Mouse (Mus musculus) thymus, postnatal 10 days (tissue): Measurements from ENCODE around the gene Tsc22d2.
"Not testable (repeated sequence)": the region's sequence is repeated elsewhere in the genome, so short reads cannot be mapped to it uniquely, and the experiment has no call there.

ENCODE experiments used
- DNase-seq, 2 experiments: peaks; one replicate each; pipeline ENCODE4 v3.0.0; 2021; ENCODE audit warnings: low spot score in 2 of 2

Tsc22d2 gene

DNA sequence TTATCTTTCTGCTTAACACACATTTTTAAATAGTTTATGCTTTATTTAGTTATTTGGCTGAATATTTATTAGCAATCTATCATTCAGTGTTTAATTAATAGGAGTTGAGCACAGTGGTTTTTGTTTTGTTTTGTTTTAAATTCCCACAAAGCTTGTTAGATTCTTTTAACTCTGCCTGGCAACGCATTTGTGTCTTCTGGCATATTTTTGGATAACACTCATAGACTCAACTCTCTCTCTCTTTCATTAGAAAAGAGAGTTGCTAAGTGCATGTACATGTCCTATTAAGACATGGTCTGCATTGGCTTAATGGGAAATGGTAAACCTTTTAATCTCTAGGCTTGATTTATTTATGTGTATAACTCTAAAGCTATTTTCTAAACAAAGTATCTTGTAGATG, 14.3 kb downstream of the Tsc22d2 start:
- no peak for DNase-seq

DNA sequence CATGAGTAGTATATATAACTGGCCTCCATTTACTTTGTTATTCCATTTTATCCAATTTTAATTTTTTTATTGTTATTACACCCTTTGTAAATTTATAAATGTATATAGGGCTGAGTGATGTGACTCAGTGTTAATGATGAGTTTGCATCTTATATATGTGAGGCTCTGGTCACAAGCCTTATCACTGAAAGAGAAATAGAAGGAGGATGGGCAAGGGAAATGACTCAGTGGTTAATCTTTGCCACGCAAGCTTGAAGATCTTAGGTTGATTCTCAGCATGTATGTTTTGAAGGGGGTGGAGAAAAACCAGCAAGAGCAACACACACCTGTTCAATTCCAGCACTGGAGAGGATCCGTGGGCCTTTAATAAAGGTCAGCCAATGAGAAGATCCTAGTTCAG, 19.9 kb downstream of the Tsc22d2 start:
- DNase-seq: no peak

DNA sequence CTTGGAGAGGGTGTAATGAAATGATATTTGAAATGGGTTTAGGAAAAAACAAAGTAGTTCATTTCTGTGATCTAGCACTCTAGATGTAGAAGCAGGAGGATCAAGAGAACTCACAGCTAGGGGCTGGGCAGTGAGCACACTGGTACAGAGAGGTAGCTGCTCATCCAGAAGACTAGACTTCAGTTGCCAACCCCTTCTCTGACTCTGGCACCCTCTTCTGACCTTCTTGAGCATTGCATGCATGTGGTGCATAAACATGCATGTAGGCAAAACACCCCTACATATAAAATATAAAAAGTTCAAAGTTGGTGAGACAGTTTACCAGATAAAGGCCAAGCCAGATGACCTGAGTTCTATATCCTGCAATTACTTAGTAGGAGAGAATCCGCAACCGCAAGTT, 33.7 kb downstream of the Tsc22d2 start:
- peak in 1 of 2 experiments; percentile 17 for DNase-seq

DNA sequence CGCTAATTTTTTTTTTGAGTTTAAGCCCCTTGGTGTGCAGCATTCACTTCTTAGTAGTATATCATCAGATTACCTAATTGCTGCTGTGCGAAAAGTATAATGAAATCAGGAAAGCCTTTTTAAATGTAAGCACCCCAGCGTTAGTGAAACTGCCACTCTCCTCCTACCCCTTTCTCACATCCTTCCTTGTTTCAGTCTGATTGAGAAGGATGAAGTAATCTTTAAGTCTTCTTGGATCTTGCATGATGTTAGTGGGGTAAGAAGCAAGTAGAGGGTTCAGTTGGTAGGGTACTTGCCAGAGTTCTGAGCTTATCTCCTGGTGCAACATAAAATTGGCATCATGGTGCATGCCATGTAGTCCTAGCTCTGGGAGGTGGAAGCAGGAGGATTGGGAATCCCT, 35.0 kb downstream of the Tsc22d2 start:
- no peak for DNase-seq

DNA sequence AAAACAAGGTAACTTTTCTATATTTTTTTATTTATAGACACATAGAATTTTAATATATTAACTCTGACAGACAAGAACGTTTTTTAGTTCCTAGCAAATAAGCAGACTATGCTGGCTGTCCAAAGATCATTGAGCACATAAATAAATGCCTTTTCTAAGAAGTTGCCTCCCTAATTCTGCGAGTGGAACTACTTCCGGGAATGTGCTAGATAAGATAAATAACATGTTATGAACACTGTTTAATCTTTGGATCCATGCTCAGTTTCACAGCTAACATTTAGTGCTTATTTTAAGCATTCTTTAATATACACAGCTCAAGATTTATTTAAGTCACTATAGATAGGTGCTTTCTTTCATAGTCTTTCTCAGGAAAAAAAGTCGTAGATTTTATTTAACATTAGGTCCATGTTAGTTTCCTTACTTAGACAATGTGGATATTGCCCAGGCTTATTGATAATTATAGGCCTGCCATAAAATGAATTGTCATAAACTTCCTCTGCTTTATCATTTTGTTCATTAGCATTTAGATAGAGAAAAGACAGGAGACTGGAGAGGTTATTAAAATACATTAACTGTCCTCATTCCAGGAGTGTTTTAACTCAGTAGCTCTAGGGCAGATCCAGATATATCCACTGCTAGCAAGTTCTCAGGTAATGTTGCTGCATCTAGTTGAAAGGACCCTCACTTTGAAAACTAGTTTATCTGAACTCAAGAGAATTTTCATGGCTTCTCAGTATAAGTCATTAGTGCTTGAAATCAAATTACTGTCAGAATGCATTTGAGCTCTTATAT, 40.1 kb downstream of the Tsc22d2 start:
- DNase-seq: no peak

DNA sequence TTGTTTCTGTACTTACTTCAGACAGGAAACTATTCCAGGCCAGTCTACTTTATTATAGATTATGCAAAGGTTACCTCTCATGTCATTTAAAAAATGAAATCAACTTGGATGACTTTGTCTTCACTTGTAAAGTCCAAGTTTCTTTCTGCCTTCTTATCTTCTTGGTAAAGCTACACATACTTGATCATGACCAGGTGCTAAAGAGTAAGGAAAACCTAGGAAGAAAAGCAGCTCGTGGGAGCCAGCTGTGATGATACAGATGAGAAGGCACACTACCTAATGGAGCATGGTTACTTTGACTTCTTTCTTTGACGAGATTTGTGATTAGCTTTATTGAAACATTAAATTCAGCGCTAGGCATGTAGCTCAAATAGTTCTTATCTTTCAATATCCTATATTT, 40.7 kb downstream of the Tsc22d2 start:
- DNase-seq: no peak

DNA sequence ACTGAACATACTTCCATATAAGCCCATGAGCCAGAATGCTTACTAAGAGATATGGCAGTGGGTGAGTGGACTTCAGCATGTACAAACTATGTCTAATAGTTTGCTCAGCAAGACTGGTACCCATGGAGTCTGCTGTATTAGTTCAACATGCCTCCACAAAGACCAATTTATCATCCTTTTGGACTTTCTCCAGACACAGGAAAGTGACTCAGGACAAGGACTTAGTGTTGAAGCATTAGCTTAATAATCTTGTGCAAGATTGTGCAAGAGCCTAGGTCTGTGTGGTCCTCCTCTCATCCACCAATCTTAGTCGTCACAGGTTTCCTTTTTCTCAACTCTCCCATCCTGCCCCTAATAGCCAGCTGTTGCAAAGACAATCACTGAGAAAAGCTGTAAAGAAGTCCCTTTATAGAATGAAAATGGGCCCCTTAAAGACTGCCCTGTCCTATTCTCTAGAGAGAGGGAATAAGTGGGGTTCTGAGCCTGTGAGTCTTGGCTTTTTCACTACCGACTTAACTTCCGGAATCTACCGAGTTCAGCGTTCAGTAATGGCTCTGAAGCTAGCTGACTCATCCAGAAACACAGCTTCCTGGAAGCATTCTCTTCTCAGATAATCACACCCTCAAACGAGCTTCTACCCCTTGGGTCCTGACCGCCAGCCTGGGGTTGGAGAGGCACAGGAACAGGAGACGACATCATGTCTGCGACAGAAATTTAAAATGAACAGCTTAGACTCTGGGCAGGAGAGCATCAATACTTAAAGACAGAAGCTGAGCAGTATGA, 55.3 kb downstream of the Tsc22d2 start:
- peak in 1 of 2 experiments; percentile 4 for DNase-seq

DNA sequence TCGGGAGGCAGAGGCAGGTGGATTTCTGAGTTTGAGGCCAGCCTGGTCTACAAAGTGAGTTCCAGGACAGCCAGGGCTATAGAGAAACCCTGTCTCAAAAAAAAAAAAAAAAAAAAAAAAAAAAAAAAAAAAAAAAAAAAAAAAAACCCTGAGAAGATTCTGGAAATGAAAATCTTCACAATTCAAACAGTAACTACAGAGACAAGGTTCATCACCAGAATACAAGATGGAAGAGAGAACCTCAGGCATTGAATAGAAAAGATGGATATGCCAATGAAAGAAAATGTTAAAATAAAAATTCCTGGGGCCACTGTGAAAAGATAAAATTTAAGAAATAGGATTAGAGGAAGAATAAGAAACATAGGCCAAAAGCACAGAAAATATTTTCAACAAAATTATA, 60.8 kb downstream of the Tsc22d2 start:
- DNase-seq: not testable (repeated sequence)

DNA sequence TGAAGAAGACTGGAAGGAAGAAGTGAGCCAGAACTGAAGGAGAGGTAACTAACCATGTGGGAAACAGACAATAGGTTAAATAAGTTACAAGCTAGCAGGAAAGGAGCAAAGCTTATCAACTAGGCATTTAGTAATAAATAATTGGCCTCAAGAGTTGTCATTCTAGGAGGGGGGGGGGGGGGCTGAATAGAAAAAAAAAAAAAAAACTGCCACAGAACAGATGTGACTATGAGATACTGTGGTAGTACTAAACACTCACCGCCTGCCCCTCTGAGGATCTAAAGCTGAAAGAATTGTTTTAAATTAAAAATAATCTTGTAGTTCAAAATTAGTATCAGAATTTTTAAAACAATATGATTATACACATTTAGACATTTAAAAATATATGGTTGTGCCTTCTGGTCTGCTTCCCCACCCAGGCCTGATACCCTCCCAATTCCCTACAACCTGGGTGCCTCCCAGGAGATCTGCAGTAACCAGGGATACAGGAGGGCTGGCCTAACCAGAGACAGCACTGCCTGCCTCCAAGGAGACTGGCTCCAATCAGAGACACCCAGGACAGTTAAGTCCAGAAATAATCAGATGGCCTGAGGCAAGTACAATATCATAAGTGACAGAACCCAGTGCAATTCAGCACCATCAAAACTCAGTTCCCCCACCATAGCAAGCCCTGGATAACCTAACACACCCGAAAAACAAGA, 64.4 kb downstream of the Tsc22d2 start:
- DNase-seq: no peak

DNA sequence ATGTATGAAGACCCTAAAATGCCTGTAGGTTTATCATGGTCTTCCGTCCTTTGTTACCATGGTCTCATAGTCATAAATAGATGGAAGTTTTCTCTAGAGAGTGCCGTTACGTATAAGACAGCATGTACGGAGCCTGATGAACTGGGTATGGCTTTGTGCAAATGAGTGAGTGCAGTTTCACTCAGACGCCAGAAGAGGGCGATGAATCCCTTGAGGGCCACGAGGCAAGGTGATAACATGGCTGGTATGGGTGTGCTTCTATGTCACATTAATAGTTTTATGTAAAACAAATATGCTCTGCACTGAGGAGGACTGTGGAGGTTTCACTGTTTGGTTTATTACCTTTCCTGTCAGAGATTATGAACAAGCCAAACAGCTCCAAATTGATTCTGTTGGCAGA, 71.4 kb downstream of the Tsc22d2 start:
- DNase-seq: peak in 1 of 2 experiments; percentile 27

DNA sequence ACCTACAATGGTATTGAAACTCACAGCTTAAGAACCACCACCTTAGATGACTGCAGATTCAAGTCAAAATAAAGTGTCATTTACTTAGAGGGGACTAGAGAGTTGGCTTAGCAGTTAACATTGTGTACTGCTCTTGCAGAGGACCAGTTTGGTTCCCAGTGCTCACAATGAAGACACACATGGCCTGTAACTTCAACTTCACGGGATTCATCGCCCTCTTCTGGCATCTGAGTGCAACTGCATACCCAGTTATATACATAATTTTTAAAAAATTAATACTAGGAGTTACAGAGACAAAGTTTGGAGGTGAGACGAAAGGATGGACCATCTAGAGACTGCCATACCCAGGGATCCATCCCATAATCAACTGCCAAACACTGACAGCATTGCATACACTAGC, 72.6 kb downstream of the Tsc22d2 start:
- no peak for DNase-seq

DNA sequence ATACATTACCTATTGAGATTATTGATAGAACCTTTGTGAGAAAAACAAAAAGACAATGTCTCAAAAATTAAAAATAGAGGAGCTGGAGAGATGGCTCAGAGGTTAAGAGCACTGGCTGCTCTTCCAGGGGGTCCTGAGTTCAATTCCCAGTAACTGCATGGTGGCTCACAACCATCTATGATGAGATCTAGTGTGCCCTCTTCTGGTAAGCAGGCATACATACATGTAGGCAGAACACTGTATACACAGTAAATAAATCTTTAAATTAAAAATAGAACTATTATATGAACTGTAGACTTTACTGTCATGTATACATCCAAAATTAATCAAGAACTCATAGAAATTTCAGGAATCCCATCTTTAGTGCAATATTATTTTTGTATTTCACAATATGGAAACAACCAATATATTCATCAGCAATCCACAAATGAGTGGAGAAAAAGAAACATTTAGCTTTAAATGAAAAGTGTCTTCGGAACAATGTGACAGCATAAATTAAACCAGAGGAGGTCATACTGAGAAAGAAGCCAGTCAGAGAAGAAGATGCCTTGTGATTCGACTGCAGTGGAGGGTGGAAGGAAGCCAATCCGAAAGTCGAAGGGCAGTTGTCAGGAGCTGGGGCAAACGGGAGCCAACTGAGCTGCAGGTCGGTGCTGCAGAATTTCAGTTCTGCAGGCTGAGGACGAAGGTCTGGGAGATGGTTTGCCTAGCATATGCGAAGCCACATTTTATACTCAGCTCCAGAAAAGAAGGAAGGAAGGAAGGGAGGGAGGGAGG, 73.7 kb downstream of the Tsc22d2 start:
- no peak for DNase-seq

DNA sequence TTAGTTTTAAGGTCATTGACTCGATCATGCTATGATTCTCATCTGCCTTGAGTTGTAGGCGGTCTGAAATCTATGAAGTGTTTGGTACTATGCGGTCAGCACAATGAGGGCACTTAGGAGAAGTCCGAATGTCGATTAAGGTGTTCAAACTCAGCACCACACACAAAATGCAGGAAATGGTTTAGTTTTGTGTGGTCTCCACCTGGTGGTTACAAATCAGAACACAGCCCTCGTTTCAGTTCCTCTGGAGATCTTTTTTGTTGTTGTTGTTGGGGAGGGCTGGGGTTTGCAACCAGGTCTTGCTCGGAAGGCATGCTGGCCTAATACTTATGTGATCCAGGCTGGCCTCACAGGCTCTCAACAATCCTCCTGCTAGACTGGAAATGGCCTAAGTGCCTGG, 76.3 kb downstream of the Tsc22d2 start:
- DNase-seq: peak in 1 of 2 experiments; percentile 19

DNA sequence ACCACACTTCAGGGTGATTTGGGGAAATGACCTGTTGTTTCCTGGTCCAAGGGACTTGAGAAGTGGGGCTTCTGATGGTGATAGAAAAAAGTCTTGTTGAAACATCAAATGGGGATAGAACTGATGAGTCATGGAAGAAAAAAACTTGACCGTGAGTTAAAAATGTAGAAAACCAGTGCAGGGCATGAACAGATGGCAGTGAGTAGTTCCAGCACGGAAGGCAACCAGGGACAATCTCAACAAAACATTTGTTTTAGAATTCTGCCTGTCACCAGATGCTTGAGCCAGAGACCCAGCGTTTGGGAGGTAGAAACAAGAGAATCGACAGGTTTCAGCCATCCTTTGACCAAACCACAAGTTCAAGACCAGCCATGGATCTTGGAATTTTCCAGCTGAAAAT, 79.1 kb downstream of the Tsc22d2 start:
- no peak for DNase-seq

DNA sequence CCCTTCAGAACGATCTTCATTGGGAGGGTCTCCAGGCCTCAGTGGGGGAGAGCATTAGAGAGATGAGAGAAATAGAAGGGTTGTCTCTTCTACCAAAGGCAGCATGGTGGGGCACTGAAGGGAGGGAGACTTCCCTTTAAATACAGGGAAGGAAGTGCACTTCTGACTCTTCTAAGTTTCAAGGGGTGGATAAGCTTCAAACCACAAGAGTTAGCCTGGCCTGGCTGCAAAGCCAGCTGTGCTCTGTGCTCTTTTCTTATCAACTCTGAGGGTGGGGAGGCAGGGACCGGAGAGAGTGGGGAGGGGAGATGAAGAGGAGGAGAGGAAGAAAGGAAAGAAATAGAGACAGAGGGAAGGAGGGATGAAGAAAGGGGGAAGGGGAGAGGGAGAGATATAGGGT, 87.4 kb downstream of the Tsc22d2 start:
- no peak for DNase-seq

DNA sequence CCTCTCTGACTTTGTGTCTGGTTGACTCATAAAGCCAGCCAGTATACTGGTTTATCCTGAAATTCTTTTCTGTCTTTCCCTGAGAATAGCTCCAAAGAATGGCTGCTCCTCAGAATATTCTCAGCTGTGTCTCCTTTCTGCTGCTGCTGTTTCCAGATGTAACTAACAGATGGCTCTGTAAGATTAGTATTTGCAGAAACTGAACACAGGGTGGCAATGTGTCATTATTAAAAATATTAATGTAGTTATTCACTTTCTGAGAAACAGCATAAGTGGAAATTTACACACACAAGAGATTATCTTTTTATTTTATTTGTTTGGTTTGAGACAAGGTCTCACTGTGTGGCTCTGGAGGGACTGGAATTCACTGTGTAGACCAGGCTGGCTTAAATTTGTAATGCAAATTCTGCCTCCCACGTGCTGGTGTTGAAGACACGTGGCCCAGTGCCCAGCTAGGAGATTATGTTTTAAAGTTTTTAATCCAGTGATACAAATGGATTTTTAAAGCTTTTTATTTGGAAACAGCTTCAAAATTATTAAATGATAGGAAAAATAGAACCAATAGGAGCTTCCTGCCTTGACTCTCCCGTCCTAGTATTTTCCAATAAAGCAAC, 89.3 kb downstream of the Tsc22d2 start:
- DNase-seq: no peak

DNA sequence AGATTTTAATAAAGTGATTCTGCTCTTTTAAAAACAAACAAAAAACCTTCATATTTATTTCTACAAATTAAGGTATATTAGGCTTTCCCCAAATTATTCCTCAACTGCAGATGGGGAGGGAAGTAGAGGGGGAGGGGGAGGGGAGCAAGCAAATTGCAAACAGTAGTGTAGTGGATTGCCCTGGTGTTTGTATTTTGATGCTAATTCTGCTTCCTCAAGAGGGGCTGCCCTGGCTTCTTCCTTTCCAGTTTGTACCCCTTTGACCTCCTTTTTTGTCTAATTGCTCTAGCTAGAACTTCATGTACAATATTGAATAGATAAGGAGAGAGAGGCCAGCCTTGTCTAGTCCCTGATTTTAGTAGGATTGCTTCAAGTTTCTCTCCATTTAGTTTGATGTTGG, 90.2 kb downstream of the Tsc22d2 start:
- no peak for DNase-seq

DNA sequence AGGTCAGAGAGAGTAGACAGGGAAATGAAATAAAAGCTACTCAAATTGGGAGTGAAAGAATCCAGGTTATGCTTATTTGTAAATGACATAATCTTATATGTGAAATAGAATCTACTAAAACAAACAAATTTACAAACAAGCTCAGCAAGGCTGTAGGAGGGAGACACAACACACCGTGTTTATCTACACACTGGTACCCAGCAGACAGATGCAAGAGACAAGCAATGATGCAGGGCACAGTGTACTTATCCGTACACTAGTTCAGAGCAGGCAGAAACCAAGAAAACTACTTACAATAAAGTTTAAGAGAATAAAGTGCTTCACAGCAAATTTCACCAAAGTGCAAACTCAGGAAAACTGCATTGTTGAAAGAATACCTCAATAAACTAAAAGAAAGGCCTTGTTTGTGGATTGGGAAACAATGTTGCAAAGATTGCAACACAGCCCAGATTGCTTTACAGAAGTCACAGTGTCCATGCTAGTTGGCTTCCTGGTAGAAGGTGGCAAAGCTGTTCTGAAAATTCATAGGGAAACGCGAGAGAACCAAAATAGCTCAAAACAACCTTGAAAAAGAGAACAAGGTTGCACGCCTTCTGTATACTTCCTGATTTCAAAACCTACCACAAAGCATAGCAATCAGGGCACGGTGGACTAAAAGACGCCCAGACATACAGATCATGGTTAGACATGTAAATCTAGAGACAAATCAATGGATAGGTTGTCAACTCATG, 93.7 kb downstream of the Tsc22d2 start:
- DNase-seq: no peak

DNA sequence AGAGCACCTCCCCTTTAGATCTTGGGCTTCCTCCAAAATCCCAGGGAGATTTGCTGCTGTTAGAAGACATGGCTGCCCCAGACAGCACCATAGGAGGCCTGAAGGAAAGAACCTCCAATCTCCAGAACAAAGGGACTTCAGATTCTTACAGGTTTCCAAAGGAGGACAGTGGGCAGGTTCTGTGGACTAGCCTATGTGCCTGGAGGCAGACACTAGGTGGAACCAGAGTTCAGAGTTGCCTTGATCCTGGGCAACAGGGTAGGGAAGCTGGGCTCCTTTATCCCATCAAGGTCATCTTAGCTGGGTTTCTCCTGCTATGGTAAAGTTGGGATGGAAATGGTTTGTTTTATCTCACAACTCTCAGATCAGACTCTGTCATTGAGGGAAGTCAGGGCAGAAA, 97.1 kb downstream of the Tsc22d2 start:
- DNase-seq: no peak

DNA sequence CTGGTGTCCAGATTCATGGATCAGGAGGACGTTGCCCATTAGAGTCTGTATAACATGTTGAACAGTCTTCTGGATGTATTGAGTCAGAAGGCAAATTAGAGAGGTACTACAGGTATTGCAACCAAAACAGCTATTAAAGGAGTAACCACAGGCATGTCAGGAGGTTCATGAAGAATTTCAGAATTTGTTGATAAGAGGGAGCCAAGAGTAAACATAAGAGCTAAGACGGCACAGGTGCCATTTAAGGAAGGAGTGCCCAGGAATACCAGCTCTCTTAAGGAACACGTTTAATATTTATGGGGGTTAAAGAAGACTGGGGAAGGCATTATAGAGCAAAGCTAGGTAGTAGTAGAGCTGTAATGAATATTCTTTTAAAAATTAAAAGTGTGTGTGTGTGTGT, 98.2 kb downstream of the Tsc22d2 start:
- no peak for DNase-seq

DNA sequence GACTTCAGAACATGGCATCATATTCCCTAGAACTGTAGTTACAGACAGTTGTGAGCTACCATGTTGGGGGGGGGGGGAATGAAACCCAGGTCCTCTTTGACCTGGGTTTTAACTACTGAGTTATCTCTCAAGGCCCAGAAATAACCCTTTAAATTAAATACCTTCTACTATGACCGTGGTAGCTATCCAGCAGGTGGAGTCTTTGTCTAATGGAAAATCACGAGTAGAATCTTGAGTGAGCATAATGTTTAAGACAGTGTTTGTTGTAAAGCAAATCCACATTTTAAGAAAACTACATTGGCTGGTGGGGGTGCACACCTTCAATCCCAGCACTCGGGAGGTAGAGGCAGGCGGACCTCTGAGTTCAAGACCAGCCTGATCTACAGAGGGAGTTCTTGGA, 99.0 kb downstream of the Tsc22d2 start:
- DNase-seq: no peak
